Mouse (Mus musculus) lung, postnatal 14 days (tissue): Measurements from ENCODE around the gene Rpp14.

ENCODE experiments used
- DNase-seq: peaks from one replicate; pipeline ENCODE4 v3.0.0; 2021

Rpp14 gene

DNA sequence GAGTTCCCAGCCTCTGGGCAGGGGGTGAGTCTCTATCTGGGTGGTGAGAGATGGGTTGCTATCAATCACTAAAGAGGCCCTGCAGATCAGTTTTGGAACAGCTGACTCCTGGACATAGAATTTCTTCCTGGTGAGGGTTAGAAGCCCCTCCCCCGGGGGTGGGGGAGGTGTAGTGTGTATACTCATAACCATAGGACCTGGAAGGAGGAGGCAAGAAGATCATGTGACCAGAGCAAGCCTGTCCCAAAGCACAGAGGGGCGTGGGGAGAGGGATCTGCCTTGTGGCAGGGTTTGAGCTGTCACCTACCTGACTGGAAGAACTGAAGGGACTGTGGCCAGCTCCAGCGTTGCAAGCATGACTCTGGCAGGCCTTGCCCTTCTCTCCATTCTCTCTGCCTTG, 18.1 kb upstream of the Rpp14 start:
- DNase-seq, result no peak

DNA sequence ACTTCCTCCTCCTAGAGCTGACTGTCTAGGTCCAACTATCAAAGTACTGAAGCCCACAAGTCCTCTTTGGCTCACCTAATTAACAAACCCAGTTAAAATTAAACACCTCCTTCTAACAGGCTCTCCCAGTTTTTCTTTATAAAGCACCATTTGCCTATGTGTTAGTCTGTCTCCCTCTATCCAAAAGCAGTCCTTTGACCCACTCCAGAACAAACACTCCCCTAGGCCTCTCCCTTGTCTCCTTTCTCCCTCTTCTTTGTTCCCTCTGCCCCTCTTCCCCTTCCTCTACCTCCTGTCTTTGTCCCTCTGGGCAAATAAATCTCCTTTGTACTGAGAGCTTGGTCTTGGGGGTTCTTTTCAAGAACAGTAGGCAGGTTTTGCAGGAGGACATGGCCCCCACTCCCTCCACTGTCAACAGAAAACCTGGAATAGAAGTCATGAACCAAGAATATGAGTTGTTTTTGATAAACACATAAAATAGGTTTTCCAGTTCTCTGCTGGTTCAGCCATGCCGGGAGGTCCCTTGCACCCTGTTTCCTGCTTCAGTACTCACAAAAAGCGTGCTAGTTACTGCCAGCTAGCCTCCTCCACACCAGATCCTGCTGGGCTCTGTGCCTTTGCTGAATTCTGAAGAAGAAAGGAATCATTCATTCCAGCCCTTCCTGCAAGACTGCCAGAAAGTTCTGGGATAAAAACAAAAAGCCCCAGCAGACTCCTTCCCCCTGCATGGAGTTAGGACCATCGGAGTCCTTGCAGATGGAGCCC, 17.4 kb upstream of the Rpp14 start:
- DNase-seq, result no peak

DNA sequence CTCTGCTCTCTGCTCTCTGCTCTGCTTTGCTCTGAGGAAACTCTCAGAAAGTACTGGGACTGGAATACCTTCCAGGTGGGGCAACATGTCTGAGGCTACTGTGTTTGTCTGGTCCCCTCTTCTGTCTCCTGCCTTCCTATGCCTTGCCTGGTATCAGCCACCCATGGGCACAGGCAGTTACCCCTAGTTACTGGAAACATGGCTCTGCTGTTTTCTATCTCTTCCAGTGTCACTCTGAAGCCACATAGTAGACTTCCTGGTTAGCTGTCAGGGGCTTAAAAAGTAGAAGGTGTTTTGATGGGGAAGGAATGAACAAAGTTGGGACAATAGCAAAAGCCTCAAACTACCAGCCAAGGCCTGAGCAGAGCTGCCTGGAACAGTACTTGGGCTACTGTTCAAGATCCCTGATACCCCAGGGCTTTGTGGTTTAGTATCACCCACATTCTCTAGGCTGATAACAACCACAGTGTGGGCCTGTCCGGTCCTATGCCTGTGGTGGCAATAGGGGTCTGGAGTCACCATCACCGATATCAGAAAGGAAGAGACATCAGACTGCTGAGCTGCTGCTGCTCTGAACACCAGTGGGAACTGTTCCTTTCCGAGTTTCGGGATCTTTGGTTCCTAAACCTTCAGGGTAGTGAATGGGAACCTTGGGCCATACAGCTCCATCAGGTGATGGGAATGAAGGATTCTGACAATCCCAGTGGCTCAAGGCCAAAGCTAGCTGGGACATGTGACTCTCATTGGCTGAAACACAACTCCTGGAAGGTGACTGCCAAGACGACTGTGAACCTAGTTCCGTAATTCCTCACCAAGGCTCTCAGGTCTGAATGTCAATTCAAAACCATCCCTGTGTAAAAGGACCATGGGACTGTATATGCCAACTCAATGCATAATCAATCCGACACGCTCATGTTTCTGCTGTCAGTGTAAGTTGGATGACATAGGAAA, 16.1 kb upstream of the Rpp14 start:
- no peak for DNase-seq

DNA sequence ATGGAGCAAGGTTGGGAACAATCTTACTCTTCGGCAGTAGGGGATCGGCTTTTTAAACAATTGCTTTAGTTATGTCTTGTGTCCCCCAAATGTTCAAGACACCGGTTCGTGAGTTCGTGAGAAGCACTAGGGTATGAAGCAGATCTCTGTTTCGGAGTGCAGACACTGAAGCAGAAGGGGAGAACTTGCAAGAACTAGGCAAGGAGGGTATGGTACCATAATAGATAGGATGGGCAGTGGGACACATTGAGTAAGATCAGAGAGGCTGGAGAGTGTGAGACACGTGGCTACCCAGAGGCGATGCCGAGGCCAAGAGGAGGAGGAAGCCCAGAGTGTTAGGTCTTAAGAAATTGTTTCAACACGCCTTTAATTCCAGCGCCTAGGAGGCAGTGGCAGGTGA, 551 bp downstream of the Rpp14 start:
- DNase-seq, result peak; percentile 28

DNA sequence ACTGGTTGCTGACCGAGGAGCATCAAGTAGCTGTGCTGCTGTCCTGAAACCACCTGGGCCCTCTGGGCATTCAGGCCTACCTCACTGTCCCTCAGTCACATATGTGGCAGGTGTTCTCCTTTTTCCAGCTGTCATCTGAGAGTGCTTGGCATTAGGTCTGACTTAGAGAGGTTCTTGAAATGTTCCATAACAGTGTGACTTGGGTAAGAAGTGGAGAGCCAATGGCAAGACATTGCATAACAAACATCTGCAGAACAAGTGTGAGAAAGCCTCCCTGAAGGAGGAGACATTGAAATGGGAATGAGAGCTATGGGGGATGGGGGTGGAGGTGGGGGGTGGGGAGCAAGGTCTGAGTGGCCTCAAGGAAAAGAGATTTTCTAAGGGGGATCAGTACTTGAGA, 2.8 kb downstream of the Rpp14 start:
- DNase-seq, result no peak

DNA sequence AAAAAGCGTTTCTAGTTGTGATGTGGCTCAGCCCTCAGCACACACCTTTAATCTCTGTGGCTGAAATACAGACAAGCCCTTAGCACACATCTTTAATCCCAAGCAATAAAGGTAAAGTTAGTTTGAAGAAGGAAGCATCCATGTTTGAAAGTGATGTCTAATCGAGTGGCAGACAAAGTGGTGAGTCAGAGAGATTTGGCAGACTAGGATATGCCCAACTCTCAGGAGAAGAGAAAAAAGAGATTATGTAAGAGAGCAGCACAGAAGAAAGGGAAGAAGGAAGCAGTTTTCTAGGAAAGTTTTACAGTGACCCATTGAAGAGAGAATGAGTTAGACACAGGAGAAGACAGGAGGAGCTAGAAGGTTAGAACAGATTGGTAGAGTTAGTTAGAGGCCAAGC, 8.8 kb downstream of the Rpp14 start:
- no peak for DNase-seq

DNA sequence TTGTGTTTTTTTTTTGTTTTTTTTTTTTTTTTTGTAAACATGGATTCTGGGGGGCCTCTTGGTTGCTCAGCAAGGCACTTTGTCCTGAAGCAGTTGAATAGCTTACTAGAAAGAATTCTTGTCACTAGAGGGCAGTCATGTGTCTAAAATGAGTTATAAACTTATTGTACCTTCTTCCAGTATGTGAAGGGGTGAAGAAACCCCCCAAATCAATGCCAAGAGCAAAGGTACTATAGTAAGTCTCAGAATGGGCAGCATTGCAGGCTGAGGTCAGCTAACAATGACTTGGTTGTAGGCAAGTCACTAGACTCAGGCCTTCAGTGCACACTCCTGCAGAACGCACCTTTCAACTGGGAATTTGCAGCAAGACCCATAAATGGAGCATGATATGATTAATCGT, 12.4 kb downstream of the Rpp14 start:
- DNase-seq, result no peak

DNA sequence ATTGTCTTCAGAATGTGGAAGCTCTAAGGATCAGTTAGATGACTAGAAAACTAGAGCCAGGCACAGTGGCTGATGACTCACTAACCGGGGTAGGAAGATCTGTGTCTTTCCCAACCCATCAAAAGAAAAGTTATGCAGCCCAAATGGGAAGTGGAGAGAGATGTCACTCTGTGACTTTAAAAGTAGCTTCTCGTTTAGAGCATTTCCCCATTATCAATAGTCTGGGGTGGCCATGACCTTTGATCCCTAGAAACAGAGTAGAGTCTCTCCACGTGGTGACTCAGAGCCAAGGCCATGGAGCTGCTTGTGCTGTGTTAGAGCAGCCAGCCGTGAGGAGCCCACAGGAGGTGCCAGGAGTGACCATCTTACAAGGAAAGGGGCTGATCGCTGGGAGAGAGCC, 13.3 kb downstream of the Rpp14 start:
- DNase-seq, result no peak

DNA sequence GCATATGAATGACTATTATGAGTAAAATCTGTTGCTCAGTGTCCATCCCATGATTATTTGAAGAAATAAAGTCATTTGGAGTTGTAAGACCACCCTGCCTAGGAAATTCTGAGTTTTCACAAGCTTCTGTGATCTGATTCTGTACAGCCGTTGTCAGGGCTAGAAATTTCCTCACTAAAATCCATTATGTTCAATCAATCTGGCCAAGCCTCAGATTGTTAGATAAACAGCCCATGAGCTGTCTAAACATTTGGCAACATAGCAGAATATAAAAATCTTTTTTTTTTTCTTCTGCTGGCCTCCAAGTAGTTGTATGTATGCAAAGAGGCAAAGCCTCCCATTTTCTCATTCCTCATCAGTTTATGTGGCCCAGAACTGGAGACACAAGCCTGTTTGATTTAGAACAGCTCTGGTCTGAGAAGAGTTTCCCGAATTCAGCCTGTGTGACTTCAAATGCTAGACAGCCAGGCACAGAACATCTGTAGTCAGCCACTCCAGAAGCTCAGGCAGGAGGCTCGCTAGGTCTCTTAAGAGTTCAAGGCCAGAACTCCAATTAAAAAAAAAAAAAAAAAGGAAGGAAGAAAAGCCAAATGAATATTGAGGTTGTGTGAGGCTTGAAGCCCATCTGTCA, 14.9 kb downstream of the Rpp14 start:
- DNase-seq, result no peak

DNA sequence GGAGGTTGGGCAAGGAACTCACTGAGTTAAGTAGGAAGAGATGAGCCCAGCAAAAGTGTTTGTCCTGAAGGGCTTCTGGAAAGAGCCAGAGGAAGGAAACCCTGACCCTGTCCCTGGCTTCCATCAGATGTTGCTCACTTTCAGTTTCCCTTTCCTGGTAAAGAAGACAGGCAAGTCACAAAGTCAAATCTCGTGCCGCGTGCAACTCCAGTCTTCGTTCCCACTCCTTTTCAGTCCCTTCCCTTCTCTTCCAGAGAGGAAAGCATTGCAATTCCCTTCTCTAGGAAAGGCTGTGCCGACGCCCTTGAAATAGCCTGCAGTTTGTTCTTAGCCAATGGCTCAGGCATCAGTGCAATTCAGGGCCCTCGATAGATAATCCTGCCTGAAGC, 15.4 kb downstream of the Rpp14 start:
- DNase-seq, result peak; percentile 51

DNA sequence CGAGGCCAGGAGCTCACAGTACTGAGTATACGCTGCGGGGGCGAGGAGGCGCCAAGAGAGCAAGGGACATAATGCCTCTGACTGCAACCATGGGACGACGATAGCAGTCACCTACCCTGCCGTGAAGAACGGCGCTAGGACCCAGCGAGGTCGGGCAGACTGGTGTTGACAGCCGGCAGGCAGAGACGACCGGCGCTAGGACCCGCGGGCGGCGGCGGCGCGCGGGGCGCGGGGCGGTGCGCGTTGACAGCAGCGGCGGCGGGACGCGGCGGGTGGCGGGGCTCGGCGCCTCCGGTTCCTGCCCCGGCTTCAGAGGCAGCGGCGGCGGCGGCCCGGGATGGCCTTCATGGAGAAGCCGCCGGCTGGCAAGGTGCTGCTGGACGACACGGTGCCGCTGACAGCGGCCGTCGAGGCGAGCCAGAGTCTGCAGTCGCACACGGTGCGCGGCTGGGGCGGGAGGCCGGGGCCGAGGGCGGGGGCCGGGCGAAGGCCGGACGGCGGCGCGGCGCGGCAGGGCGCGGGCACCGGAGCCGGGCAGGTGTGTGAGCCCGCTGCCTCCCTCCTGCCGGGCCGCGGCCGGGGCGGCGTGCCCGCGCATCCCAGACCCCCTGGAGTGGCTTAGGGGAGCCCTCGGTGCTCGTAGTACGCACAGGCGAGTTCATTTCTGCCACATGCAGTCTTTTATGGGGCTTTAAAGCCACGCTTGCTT, 18.0 kb downstream of the Rpp14 start, which contains the start of gene Pxk:
TSS of gene Pxk (plus strand) at position 234 of the 709 bp plus-strand sequence.
- DNase-seq, result peak; percentile 92

DNA sequence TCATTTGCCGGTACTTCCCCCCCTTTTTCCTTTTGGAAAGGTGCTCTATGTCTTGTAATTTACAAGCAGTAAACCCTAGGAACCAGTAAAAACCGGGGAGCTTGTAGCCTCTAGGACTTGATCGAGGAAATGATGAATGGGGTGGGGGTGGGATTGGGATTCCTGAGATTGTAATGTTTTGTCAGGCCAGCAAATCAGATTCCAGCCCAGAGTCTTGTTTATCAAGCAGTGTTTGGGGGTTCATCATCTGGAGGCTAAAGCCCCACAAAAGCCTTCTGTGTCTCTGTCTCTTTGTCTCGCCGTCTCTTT, 18.5 kb downstream of the Rpp14 start:
- no peak for DNase-seq

DNA sequence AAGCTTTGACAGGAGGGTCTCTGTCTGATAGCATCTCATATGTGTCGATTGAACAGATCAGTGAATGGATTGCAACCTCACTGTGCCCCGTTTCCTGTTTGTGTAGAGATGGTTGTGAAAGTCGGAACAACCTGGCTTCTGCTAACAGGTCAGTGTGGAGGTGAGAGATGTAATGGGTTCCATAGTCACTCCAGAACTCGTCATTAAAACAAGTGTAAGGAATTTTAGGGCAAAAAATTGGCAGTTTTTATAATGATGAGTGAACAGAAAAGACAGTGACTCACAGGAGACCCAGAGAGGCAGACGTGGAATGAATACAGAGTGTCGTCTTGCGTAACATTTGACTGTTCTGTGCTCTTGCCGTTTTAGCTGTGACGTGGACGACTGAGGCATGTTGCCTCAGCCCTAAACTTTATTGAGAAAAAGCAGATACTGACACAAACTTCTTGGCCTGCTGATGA, 19.4 kb downstream of the Rpp14 start:
- peak; percentile 17 for DNase-seq

DNA sequence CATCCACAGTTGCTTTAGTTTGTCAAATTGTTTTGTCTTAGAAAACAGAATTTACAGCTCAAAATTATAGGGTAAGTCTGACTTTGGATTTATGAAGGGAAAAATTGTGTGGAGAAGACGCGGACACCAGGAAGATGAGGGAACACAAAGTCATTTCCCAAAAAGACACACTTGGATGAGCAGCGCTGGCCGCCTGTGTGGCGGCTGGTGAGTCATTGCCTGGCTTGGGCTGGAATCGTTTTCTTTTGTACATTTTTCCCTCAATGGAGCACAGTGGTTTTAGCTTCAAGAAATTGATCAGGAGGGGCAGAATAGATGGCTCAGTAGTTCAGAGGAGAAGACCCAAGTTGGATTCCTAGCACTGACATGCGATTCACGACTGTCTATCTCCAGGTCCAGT, 21.7 kb downstream of the Rpp14 start:
- DNase-seq, result no peak

DNA sequence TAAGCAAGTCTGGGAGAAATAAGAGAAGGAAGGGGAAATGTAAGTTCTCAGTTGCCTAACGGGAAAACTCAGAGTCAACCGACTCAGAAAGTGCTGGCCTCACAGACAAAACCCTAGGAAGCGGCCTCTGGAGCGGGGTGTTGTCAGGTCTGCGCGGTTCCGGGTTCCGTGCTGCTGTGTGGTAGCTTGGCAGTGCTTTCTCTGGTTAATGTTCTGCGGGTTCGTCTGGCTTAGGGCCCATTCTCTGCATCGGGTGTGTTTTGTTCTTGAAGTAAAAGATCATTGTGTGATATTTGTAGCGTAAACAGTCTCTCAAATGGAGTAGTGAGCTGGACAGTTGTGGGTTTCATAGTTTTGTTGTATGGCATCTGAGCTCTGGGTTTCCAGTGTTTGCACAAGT, 22.5 kb downstream of the Rpp14 start:
- no peak for DNase-seq

DNA sequence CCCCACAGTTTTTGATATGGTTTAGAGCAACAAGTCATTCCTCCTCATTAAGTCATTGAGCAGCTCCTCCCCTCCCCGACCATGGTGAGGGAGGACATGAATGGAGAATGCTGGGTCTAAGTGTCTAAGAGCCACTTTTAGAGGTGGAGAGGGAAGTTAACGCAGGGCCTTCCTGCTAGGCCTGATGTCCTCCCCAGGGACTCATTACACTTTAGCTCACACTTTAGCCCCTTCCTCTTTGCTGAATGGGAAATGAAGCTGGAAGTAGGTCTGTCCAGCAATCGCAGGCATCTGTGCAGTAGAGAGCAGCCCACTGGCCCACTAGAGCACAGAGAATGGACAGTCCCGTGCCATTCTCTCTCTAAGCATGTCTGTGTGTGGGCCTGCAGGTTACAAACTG, 27.9 kb downstream of the Rpp14 start:
- DNase-seq, result no peak

DNA sequence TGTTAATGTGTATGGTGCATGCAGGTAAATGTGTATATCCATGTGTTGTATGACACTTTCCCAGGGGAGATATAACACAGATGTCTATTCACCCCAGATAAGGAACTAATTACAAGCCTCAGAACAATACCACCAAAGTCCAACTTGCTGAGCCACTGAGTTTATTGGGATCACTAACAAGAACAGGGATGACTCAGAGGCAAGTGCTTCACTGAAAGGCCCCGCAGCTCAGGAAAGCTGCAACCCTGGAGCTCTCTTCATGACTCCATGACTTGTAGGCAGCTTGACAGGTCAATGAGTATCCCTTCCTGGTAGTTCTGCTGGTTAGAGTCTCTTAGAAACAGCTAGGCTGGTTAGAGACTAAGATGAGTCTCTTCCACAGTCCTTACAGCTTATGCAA, 28.8 kb downstream of the Rpp14 start:
- no peak for DNase-seq

DNA sequence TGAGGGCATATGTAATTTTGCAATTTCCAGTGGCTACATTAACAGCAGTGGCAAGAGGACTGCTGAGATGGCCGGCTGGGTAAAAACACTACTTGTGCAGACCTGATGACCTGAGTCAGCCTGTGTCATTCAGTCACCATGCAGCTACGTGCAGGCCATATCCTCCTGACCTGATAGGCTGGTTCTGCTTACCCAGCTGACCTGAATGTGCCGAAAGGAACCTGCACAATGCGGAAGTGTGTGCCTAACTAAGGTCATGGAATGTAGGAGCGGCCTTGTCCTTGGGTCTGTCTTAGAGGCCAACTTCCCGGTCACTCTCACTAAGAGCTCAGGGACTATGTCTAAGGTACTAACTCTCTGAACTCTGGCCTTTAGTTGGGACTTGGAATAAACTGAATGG, 31.4 kb downstream of the Rpp14 start:
- DNase-seq, result no peak

DNA sequence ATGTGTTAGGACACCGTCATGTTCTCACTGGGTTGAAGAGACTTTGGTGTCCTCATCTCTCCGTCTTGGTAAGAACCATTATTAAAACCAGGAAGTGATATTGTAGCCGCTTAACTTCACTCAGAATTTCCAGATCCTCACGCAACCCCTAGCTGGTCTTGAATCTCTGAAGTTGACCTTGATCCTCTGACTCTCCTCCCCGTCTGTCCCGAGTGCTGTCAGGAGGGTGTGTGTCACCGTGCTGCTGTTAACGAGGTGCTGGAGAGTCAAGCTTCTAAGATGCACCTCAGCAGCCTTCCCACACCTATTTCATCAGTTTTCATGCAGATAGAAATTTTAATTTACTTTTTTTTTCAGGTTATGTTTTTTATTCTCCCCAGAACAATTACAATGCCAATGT, 31.9 kb downstream of the Rpp14 start:
- no peak for DNase-seq

DNA sequence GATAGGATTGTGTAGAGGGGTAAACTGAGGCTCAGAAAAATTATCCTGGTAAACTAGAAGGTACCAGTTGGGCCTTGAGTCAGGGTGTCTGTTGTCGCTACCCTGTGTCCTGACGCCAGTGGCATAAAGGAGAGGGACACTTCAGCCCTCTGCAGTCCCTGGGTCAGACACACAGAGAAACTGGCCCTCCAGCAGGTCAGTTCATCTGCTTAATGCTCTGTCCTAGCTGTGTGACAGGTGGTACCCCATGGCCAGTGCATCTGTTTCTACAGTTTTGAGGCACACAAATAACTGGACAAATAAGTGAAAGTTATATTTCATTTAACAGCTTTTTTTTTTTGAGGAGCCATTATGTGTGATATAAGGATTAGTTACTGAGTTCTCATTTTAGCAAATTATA, 33.4 kb downstream of the Rpp14 start:
- DNase-seq, result no peak

DNA sequence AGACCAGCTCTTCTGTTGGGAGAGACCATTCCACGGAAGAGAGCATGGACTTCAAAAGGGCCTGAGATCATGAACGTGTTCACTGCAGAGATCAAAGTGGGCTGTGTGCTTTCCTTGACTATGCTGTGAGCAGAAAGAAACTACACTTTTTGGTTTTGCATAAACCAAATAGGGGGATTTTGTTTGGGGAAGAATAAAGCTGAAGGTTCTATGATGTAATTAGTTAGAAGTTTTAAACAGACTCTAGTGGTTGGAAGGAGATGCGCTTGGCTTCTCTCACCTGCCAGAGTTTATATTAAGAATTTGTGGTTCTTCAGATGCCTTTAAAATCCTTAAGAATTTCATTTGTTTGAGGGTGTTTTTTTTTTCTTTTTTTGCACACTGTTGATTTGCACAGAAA, 34.1 kb downstream of the Rpp14 start:
- DNase-seq, result no peak

DNA sequence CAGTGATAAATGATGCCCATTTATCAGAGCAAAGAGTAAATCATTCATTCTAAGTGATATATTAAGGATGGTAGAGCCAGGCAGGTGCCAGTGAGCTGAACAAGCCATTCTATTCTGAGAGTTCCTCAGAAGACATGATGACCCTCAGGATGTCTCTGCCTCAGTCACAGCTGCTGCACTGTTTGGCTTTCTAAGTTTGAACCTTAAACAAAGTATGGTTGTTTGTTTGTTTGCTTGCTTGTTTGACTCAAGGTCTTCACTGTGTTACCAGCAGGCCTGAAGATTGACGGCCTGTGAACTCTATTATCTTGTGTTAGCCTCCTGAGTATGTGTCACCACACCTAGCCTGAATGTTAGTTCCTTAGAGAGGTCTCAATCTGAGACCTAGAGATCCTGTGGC, 34.6 kb downstream of the Rpp14 start:
- no peak for DNase-seq

DNA sequence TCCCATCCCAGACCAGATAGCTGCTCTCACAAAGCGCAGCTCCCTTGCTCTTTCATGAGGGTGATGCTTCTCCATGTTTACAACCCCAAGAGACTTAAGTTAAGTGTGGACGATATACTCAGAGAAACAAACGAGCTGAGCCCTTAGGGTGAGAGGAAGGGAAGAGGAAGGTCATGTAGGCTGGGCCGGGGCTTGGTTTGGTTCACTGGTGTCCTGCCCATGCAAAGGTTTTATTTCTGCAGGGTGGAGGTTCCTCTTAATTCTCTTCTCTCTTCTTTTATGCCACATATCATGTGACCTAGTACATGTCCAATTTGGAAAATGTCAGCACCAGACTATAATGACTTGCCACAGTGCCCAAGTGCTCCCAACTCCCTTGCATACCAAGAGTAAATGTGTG, 35.6 kb downstream of the Rpp14 start:
- no peak for DNase-seq
